Comparison of ENCODE assay signal across 40 mouse cellular contexts in genomic region chr13:113245025-113245424, GRCm38 (mm10). TPM values are rescaled to one million over a fixed set of nuclear protein-coding genes. Genes with fewer than 3 reads are reported as not detected.
DNase-seq lines count a peak whose midpoint lies in the region; ATAC-seq and TF ChIP-seq lines count a peak whose summit lies in the region.
"Had no signal": no experiment of that assay in that cellular context is flagged by ENCODE, and none has a peak within 500 bp of the region (broad histone marks: within the 10 kb centered on the region; RNA-seq: fewer than 3 reads in every experiment).

No protein-coding gene starts in this region.

- H3K4me1 ChIP-seq in kidney, embryonic 14.5 days (ENCODE audit: control insufficient read depth, insufficient read depth, low read length): no peaks in the 10 kb centered on the region
- H3K4me1 ChIP-seq in liver, postnatal 0 days (ENCODE audit: insufficient read depth): no peaks in the 10 kb centered on the region
- H3K4me1 ChIP-seq in liver, embryonic 12.5 days: no peaks in the 10 kb centered on the region
- H3K4me1 ChIP-seq: embryonic facial prominence, embryonic 13.5 days; forebrain, embryonic 10.5 days; forebrain, embryonic 15.5 days; hindbrain, embryonic 15.5 days; intestine, embryonic 15.5 days; limb, embryonic 13.5 days; midbrain, embryonic 10.5 days; midbrain, embryonic 15.5 days; neural tube, embryonic 15.5 days; stomach, embryonic 15.5 days had no signal

- no peak for TF ChIP-seq CTCF in liver, postnatal 0 days (IDR thresholded peaks at IDR 0.05; ENCODE audit: low read depth)

- ATAC-seq in kidney, embryonic 14.5 days (ENCODE audit: low FRiP score, low TSS enrichment): no peak
- ATAC-seq in liver, postnatal 0 days: no peak
- ATAC-seq in liver, embryonic 12.5 days: no peak
- no peak for ATAC-seq in granulocyte monocyte progenitor cell, adult 5-6 weeks (replicated peaks; ENCODE audit: poor library complexity, severe bottlenecking)
- ATAC-seq: forebrain, embryonic 15.5 days; intestine, embryonic 15.5 days; midbrain, embryonic 15.5 days had no signal

- no peaks in the 10 kb centered on the region for H3K27me3 ChIP-seq in kidney, embryonic 14.5 days (ENCODE audit: control insufficient read depth, insufficient read depth, low read length)
- no peaks in the 10 kb centered on the region for H3K27me3 ChIP-seq in liver, postnatal 0 days (ENCODE audit: insufficient read depth, low read length)
- no peaks in the 10 kb centered on the region for H3K27me3 ChIP-seq in liver, embryonic 12.5 days (replicated peaks)
- H3K27me3 ChIP-seq: embryonic facial prominence, embryonic 13.5 days; forebrain, embryonic 15.5 days; heart, embryonic 12.5 days; hindbrain, embryonic 15.5 days; intestine, embryonic 15.5 days; limb, embryonic 13.5 days; midbrain, embryonic 15.5 days; neural tube, embryonic 15.5 days; stomach, embryonic 15.5 days had no signal

- 67% methylated on average over 8 of the region's 8 CpGs for WGBS in kidney, embryonic 14.5 days
- WGBS in liver, postnatal 0 days (ENCODE audit: insufficient replicate concordance): 64% methylated on average over 8 of the region's 8 CpGs
- WGBS in liver, embryonic 12.5 days (ENCODE audit: insufficient replicate concordance): 67% methylated on average over 8 of the region's 8 CpGs

- H3K9ac ChIP-seq in kidney, embryonic 14.5 days (ENCODE audit: low read depth, low read length): no peak overlapping the region
- no peak overlapping the region for H3K9ac ChIP-seq in liver, postnatal 0 days (replicated peaks)
- no peak overlapping the region for H3K9ac ChIP-seq in liver, embryonic 12.5 days
- H3K9ac ChIP-seq: embryonic facial prominence, embryonic 13.5 days; forebrain, embryonic 15.5 days; heart, embryonic 12.5 days; hindbrain, embryonic 15.5 days; intestine, embryonic 15.5 days; limb, embryonic 13.5 days; lung, embryonic 14.5 days; midbrain, embryonic 15.5 days; neural tube, embryonic 15.5 days; stomach, embryonic 15.5 days had no signal

- H3K4me3 ChIP-seq in kidney, embryonic 14.5 days (ENCODE audit: low read length): no peak overlapping the region
- H3K4me3 ChIP-seq in liver, postnatal 0 days (ENCODE audit: low read depth, low read length): no peak overlapping the region
- no peak overlapping the region for H3K4me3 ChIP-seq in liver, embryonic 12.5 days
- H3K4me3 ChIP-seq: embryonic facial prominence, embryonic 13.5 days; forebrain, embryonic 10.5 days; forebrain, embryonic 15.5 days; heart, embryonic 12.5 days; hindbrain, embryonic 15.5 days; intestine, embryonic 15.5 days; layer of hippocampus, adult 2 months; left cerebral cortex, adult 2 months; limb, embryonic 13.5 days; midbrain, embryonic 10.5 days; midbrain, embryonic 15.5 days; neural tube, embryonic 15.5 days; stomach, embryonic 15.5 days had no signal

- H3K4me2 ChIP-seq in kidney, embryonic 14.5 days (replicated peaks; ENCODE audit: low read depth, low read length): no peak overlapping the region
- H3K4me2 ChIP-seq in liver, postnatal 0 days (ENCODE audit: low read depth, low read length): no peak overlapping the region
- H3K4me2 ChIP-seq in liver, embryonic 12.5 days: no peak overlapping the region
- H3K4me2 ChIP-seq: embryonic facial prominence, embryonic 13.5 days; forebrain, embryonic 15.5 days; heart, embryonic 12.5 days; hindbrain, embryonic 15.5 days; intestine, embryonic 15.5 days; limb, embryonic 13.5 days; liver, embryonic 11.5 days; lung, embryonic 14.5 days; midbrain, embryonic 15.5 days; neural tube, embryonic 15.5 days; stomach, embryonic 15.5 days had no signal

- no peaks in the 10 kb centered on the region for H3K36me3 ChIP-seq in kidney, embryonic 14.5 days (ENCODE audit: control insufficient read depth, insufficient read depth, low read length)
- H3K36me3 ChIP-seq in liver, postnatal 0 days (replicated peaks; ENCODE audit: insufficient read depth, low read length): no peaks in the 10 kb centered on the region
- H3K36me3 ChIP-seq in liver, embryonic 12.5 days: no peaks in the 10 kb centered on the region
- H3K36me3 ChIP-seq: embryonic facial prominence, embryonic 13.5 days; forebrain, embryonic 10.5 days; forebrain, embryonic 15.5 days; heart, embryonic 12.5 days; hindbrain, embryonic 15.5 days; intestine, embryonic 15.5 days; limb, embryonic 13.5 days; midbrain, embryonic 10.5 days; midbrain, embryonic 15.5 days; neural tube, embryonic 15.5 days; stomach, embryonic 15.5 days had no signal

- peak; percentile 26 for DNase-seq in kidney, adult 11 months
- no peak for DNase-seq in liver, postnatal 0 days
- DNase-seq in CD4-positive helper T cell, adult 2 months (ENCODE audit: low read depth, low spot score): peak; percentile 58
- peak; percentile 73 for DNase-seq in induced T-regulatory cell, adult 2 months (ENCODE audit: low read depth)
- DNase-seq: adrenal gland, adult 2 months; adrenal gland, postnatal 36 days; cerebellum, adult 18-20 months; cerebellum, postnatal 10 days; gastrocnemius, postnatal 25 days; heart, adult 18-20 months; lung, embryonic 14.5 days; retina, postnatal 1 day; right cerebral cortex, postnatal 14 days; thymus, postnatal 14 days had no signal

- no peaks in the 10 kb centered on the region for H3K9me3 ChIP-seq in kidney, embryonic 14.5 days (ENCODE audit: control insufficient read depth, low read length)
- H3K9me3 ChIP-seq in liver, postnatal 0 days (ENCODE audit: low read length): no peaks in the 10 kb centered on the region
- H3K9me3 ChIP-seq in liver, embryonic 12.5 days (replicated peaks): no peaks in the 10 kb centered on the region
- H3K9me3 ChIP-seq: embryonic facial prominence, embryonic 13.5 days; forebrain, embryonic 10.5 days; forebrain, embryonic 15.5 days; heart, embryonic 12.5 days; hindbrain, embryonic 15.5 days; intestine, embryonic 15.5 days; limb, embryonic 13.5 days; midbrain, embryonic 10.5 days; midbrain, embryonic 15.5 days; neural tube, embryonic 15.5 days; stomach, embryonic 15.5 days had no signal

- peak; percentile 50 for TF ChIP-seq EP300 in liver, postnatal 0 days (IDR thresholded peaks at IDR 0.05; ENCODE audit: low read depth)

- no peak overlapping the region for H3K27ac ChIP-seq in kidney, embryonic 14.5 days (ENCODE audit: low read depth, low read length)
- no peak overlapping the region for H3K27ac ChIP-seq in liver, postnatal 0 days (ENCODE audit: low read depth)
- H3K27ac ChIP-seq in liver, embryonic 12.5 days: no peak overlapping the region
- H3K27ac ChIP-seq: embryonic facial prominence, embryonic 13.5 days; forebrain, embryonic 10.5 days; forebrain, embryonic 15.5 days; hindbrain, embryonic 15.5 days; intestine, embryonic 15.5 days; kidney, postnatal 0 days; layer of hippocampus, adult 2 months; left cerebral cortex, adult 2 months; limb, embryonic 13.5 days; midbrain, embryonic 10.5 days; midbrain, embryonic 15.5 days; neural tube, embryonic 15.5 days; stomach, embryonic 15.5 days had no signal

RNA-seq across cellular contexts. Expression of gene Gzmk, which starts 19.3 kb away (rescaled TPM):
- not detected in 2 replicates for polyA plus RNA-seq in kidney, embryonic 14.5 days (2014; fragmentation: Nextera tagmentation; extraction: Ambion mirVana)
- not detected in 2 replicates for polyA plus RNA-seq in liver, postnatal 0 days (2015; fragmentation: Nextera tagmentation; extraction: Ambion mirVana)
- polyA plus RNA-seq in liver, embryonic 12.5 days (2016; fragmentation: Nextera tagmentation; extraction: Ambion mirVana): not detected in 2 replicates
- total RNA-seq in granulocyte monocyte progenitor cell, adult 5-6 weeks (2014; fragmentation: Nextera tagmentation): not detected in 2 replicates
- total RNA-seq in granulocyte monocyte progenitor cell, adult 5-6 weeks (2017): not detected in 2 replicates
- total RNA-seq: adrenal gland, adult 2 months; adrenal gland, postnatal 36 days; common myeloid progenitor, adult 5-6 weeks; gastrocnemius, adult 18-20 months; gastrocnemius, postnatal 25 days; heart, adult 18-20 months; hematopoietic stem cell, adult 5-6 weeks; layer of hippocampus, postnatal 14 days; left cerebral cortex, postnatal 25 days; megakaryocyte progenitor cell, adult 5-6 weeks had no signal
- polyA plus RNA-seq: adrenal gland, adult 2 months; brain, embryonic 14.5 days; embryonic facial prominence, embryonic 13.5 days; forebrain, embryonic 10.5 days; heart, embryonic 12.5 days; heart, postnatal 0 days; intestine, embryonic 15.5 days; kidney, postnatal 0 days; limb, embryonic 13.5 days; liver, embryonic 11.5 days; lung, embryonic 14.5 days; midbrain, embryonic 10.5 days; midbrain, embryonic 15.5 days; neural tube, embryonic 15.5 days; stomach, embryonic 15.5 days had no signal

RNA-seq across cellular contexts. Expression of gene Esm1, which starts 35.6 kb away (rescaled TPM):
- 3.9 and 5.9 TPM in 2 replicates for polyA plus RNA-seq in kidney, embryonic 14.5 days (2014; fragmentation: Nextera tagmentation; extraction: Ambion mirVana)
- 0.90 and 1.2 TPM in 2 replicates for polyA plus RNA-seq in liver, postnatal 0 days (2015; fragmentation: Nextera tagmentation; extraction: Ambion mirVana)
- 1.6 and 1.8 TPM in 2 replicates for polyA plus RNA-seq in liver, embryonic 12.5 days (2016; fragmentation: Nextera tagmentation; extraction: Ambion mirVana)
- total RNA-seq in granulocyte monocyte progenitor cell, adult 5-6 weeks (2014; fragmentation: Nextera tagmentation): not detected in 2 replicates
- not detected in 2 replicates for total RNA-seq in granulocyte monocyte progenitor cell, adult 5-6 weeks (2017)
- total RNA-seq: layer of hippocampus, adult 2 months; megakaryocyte progenitor cell, adult 5-6 weeks had no signal

RNA-seq across cellular contexts. Expression of gene BC067074, which starts 47.9 kb away (rescaled TPM):
- 3.4 and 6.1 TPM in 2 replicates for polyA plus RNA-seq in kidney, embryonic 14.5 days (2014; fragmentation: Nextera tagmentation; extraction: Ambion mirVana)
- 0.06 and 0.09 TPM in 2 replicates for polyA plus RNA-seq in liver, postnatal 0 days (2015; fragmentation: Nextera tagmentation; extraction: Ambion mirVana)
- polyA plus RNA-seq in liver, embryonic 12.5 days (2016; fragmentation: Nextera tagmentation; extraction: Ambion mirVana): 0.49 and 0.75 TPM in 2 replicates
- total RNA-seq in granulocyte monocyte progenitor cell, adult 5-6 weeks (2014; fragmentation: Nextera tagmentation): not detected in 2 replicates
- not detected in 2 replicates for total RNA-seq in granulocyte monocyte progenitor cell, adult 5-6 weeks (2017)
